Mouse (Mus musculus) limb, embryonic 11.5 days (tissue): ENCODE data around the gene Frzb. TPM values are rescaled to one million over a fixed set of nuclear protein-coding genes. Genes with fewer than 3 reads are reported as not detected.

Source experiments
- ATAC-seq: fragments of 200-750 bp; cut with Nextera tagmentation; 2 replicates; pipeline ENCODE4 v1.8.0; 2017; ENCODE audit warnings: low read depth; ENCODE audit not compliant: insufficient number of reproducible peaks, low FRiP score, low TSS enrichment
- DNase-seq: peaks from one replicate; pipeline ENCODE4 v3.0.0-alpha.2; 2015; ENCODE audit warnings: low spot score
- H3K27ac ChIP-seq: fragments of 300-500 bp; sonication (generic); replicated peaks from 2 replicates; pipeline ENCODE4 v1.5.1; 2014; ENCODE audit warnings: low read depth, mild to moderate bottlenecking, low read length
- H3K27me3 ChIP-seq: fragments of 300-500 bp; sonication (generic); 2 replicates; pipeline ENCODE4 v1.6.1; 2014; ENCODE audit warnings: mild to moderate bottlenecking, low read length, mixed read lengths; ENCODE audit not compliant: control insufficient read depth, insufficient read depth
- H3K36me3 ChIP-seq: fragments of 300-500 bp; sonication (generic); 2 replicates; pipeline ENCODE4 v1.6.1; 2014; ENCODE audit warnings: mild to moderate bottlenecking, low read length, moderate library complexity, mixed read lengths; ENCODE audit not compliant: control insufficient read depth, insufficient read depth
- H3K4me1 ChIP-seq: fragments of 300-500 bp; sonication (generic); 2 replicates; pipeline ENCODE4 v1.6.1; 2014; ENCODE audit warnings: low read length, mixed read lengths; ENCODE audit not compliant: control insufficient read depth, insufficient read depth
- H3K4me2 ChIP-seq: fragments of 300-500 bp; sonication (generic); 2 replicates; pipeline ENCODE4 v1.6.1; 2014; ENCODE audit warnings: low read depth, mild to moderate bottlenecking, moderate library complexity; ENCODE audit not compliant: severe bottlenecking
- H3K4me3 ChIP-seq: fragments of 300-500 bp; sonication (generic); 2 replicates; pipeline ENCODE4 v1.5.1; 2014; ENCODE audit warnings: low read depth, low read length
- H3K9ac ChIP-seq: fragments of 300-500 bp; sonication (generic); 2 replicates; pipeline ENCODE4 v1.6.1; 2014; ENCODE audit warnings: mild to moderate bottlenecking, low read length
- H3K9me3 ChIP-seq: fragments of 300-500 bp; sonication (generic); 2 replicates; pipeline ENCODE4 v1.6.1; 2016; ENCODE audit warnings: low read length; ENCODE audit not compliant: control insufficient read depth
- WGBS: fragments of 180-500 bp; shearing (Covaris S2); extraction: QIAGEN DNeasy Blood & Tissue Kit; methylation state at CpG from one replicate; pipeline ENCODE4 v1.1.7; 2014; 5-methylcytosine and 5-hydroxymethylcytosine counted together
- polyA plus RNA-seq: library from polyadenylated mRNA; unstranded; fragments of >200 nt; fragmentation: Nextera tagmentation; extraction: Ambion mirVana; gene quantifications from 2 replicates; pipeline ENCODE4 v1.2.1, GENCODE M21; 2014

Gene Frzb
- polyA plus RNA-seq, 1 experiment from 2014 or later: 118 TPM

- no peaks in the 10 kb centered on the region for H3K4me1 ChIP-seq
- H3K4me2 ChIP-seq: peak overlapping the region; percentile 95
- no peaks in the 10 kb centered on the region for H3K9me3 ChIP-seq
- peak overlapping the region; percentile 83 for H3K4me3 ChIP-seq
- peak overlapping the region; percentile 91 for H3K27ac ChIP-seq
- no peaks in the 10 kb centered on the region for H3K36me3 ChIP-seq
- ATAC-seq (peak; percentile 49; the same call in 1 of the 2 replicates), DNase-seq (peak; percentile 79)
- H3K9ac ChIP-seq: peak overlapping the region; percentile 94; the same call in 1 of the 2 replicates
- 0% methylated on average over 12 of the region's 12 CpGs for WGBS
- no peaks in the 10 kb centered on the region for H3K27me3 ChIP-seq
Measured at GRCm38 (mm10) chr2:80448231-80448630, 806 bp upstream of the Frzb start.

DNA sequence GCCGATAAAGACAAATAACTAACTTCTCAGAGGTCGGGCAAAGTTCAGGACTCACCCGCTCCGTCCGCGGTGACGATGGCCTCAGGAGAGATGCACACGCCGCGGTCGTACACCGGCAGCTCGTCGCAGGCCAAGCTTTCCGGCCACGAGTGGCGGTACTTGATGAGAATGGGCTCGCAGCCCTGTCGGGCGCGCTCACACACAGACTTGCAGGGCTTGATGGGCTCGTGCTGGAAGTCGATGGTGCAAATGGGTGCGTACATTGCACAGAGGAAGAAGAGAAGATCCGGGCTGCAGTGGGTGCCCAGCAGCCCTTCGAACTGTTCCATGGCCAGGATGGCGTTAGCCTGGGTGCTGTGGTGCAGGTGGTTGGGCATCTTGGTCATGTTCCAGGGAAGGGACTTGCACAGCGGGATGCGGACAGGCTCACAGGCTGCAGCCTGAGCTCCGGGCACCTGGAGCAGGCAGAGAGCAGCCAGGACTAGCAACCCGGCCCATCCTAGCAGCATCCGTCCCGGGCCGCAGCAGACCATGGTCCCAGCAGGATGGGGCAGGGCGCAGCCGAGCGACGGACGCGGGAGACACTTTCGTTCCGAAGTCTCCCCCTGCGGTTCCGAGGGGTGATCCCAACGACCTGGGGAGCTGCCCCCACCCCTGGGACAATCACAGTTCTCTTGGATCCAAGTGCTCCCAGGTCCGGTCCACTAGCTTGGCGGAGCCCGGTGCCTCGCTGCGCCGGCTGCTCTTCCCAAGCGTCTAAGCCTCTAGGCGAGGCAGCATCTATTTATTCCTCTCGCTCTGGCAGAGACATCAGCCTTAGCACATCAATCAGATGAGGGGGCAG lies 895 bp downstream of the Frzb start:
- peak overlapping the region; percentile 95 for H3K4me2 ChIP-seq
- H3K4me1 ChIP-seq: 0 out of 2 replicates have a peak, but pooled peaks cover 3% of the 10 kb centered on the region
- H3K27me3 ChIP-seq: no peaks in the 10 kb centered on the region
- no peaks in the 10 kb centered on the region for H3K36me3 ChIP-seq
- H3K4me3 ChIP-seq: peak overlapping the region; percentile 83
- no peaks in the 10 kb centered on the region for H3K9me3 ChIP-seq
- H3K9ac ChIP-seq: peak overlapping the region; percentile 94
- peak; percentile 68 for DNase-seq
- H3K27ac ChIP-seq: peak overlapping the region; percentile 91
- under 1% methylated on average over 54 of the region's 54 CpGs for WGBS
- peak; percentile 64 for ATAC-seq

DNA sequence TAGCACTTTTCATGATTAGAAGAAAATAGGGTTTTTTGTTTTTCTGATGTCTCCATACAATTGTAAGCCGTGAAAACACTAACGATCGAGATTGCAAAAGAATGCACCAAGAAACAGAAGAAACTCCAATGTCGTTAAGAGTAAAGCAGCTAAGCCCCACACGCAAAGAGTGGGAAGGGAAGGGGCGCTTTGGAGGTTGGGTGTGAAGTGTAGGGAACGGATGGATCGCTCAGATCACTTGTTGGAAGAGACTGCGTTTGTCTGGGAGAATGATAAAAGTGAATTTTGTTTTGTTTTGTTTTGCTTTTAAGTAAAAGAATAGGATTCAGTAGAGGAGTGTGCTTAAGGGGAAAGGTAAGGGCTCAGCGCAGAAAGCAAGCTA lies 1.5 kb downstream of the Frzb start:
- peak overlapping the region; percentile 83 for H3K4me3 ChIP-seq
- H3K4me2 ChIP-seq: peak overlapping the region; percentile 95
- H3K4me1 ChIP-seq: 0 out of 2 replicates have a peak, but pooled peaks cover 3% of the 10 kb centered on the region
- ATAC-seq: no peak
- peak overlapping the region; percentile 91 for H3K27ac ChIP-seq
- peak overlapping the region; percentile 94 for H3K9ac ChIP-seq
- no peaks in the 10 kb centered on the region for H3K27me3 ChIP-seq
- H3K9me3 ChIP-seq: no peaks in the 10 kb centered on the region
- under 1% methylated on average over 10 of the region's 10 CpGs for WGBS
- no peaks in the 10 kb centered on the region for H3K36me3 ChIP-seq
- no peak for DNase-seq

DNA sequence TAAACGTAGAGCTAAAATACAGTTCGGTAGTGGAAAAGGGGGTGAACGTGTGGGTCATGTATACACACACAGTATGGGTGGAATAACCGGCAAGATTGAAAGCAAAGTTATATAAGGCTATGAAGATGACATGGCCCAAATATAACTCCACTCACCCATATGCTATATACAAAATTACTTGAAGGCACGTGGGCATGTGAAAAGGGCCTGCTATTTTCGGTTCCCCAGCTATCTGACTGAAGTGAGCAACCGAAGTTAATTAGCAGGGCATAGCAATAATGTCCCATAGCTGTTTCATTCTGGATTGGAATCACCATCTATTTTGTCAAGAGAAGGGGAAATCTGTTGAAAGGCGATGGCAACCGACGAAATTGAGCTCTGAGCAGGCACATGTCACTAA lies 1.9 kb downstream of the Frzb start:
- Histone ChIP-seq H3K9ac (peak overlapping the region; percentile 94), H3K4me1 (0 out of 2 replicates have a peak, but pooled peaks cover 3% of the 10 kb centered on the region), H3K9me3 (no peaks in the 10 kb centered on the region), H3K27ac (no peak overlapping the region; the same call in 1 of the 2 replicates), H3K4me3 (peak overlapping the region; percentile 83), H3K4me2 (peak overlapping the region; percentile 95), H3K36me3 (no peaks in the 10 kb centered on the region), H3K27me3 (no peaks in the 10 kb centered on the region)
- ATAC-seq (no peak), DNase-seq (no peak)
- 17% methylated on average over 10 of the region's 10 CpGs for WGBS

GRCm38 (mm10) chr2:80444418-80445365 lies 2.7 kb downstream of the Frzb start:
- no peak for ATAC-seq
- peak overlapping the region; percentile 95 for H3K4me2 ChIP-seq
- no peak overlapping the region; the same call in 1 of the 2 replicates for H3K27ac ChIP-seq
- 43% methylated on average over 14 of the region's 14 CpGs for WGBS
- H3K9ac ChIP-seq: peak overlapping the region; percentile 94
- peak overlapping the region; percentile 83 for H3K4me3 ChIP-seq
- DNase-seq: peak; percentile 37
- 0 out of 2 replicates have a peak, but pooled peaks cover 3% of the 10 kb centered on the region for H3K4me1 ChIP-seq
- H3K36me3 ChIP-seq: no peaks in the 10 kb centered on the region
- no peaks in the 10 kb centered on the region for H3K9me3 ChIP-seq
- no peaks in the 10 kb centered on the region for H3K27me3 ChIP-seq

DNA sequence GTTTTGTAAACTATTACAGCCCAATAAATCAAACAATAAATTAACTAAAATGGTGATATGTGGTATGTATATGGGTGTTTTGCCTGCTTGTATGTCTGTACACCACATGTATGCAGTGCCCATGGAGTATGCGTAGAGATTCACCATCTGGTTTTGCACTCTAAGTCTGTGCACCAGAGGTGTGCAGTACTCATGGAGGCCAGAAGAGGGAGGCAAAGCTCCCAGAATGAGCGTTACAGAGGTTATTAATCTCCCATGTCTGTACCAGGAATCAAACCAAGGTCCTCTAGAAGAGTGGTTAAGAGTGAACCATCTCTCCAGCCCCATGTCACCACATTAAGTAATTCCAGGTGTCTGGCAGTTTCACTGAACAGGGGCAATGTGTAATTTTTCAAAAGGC lies 3.5 kb downstream of the Frzb start:
- peak overlapping the region; percentile 95 for H3K4me2 ChIP-seq
- WGBS: 86% methylated on average over 2 of the region's 2 CpGs
- no peak overlapping the region for H3K9ac ChIP-seq
- DNase-seq: peak; percentile 49
- 0 out of 2 replicates have a peak, but pooled peaks cover 3% of the 10 kb centered on the region for H3K4me1 ChIP-seq
- H3K27me3 ChIP-seq: no peaks in the 10 kb centered on the region
- no peaks in the 10 kb centered on the region for H3K9me3 ChIP-seq
- H3K4me3 ChIP-seq: peak overlapping the region; percentile 83
- no peaks in the 10 kb centered on the region for H3K36me3 ChIP-seq
- ATAC-seq: no peak
- no peak overlapping the region for H3K27ac ChIP-seq

DNA sequence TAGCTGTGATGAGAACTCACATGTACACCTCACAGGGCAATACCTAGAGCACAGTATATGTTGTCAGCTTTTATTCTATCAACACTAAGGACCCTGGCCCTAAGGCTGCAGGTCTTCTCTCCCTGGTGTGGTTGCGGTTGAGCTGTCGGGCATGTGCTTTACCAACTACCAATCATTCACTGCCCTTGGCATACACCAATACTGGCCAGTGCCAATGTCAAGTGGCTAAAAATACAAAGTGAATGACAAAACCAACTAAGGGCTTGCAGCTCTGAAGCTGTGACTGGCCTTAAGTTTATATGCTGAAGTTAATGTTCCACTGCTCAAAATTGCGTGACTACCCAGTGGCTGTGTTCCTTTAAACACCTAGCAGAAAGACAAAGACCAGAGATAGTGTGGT lies 6.0 kb downstream of the Frzb start:
- Histone ChIP-seq H3K27ac (no peak overlapping the region), H3K9me3 (no peaks in the 10 kb centered on the region), H3K9ac (no peak overlapping the region), H3K4me1 (peaks cover 6% of the 10 kb centered on the region; the same call in 1 of the 2 replicates), H3K36me3 (no peaks in the 10 kb centered on the region; the same call in 1 of the 2 replicates), H3K27me3 (no peaks in the 10 kb centered on the region), H3K4me2 (no peak overlapping the region), H3K4me3 (no peak overlapping the region)
- DNase-seq (no peak), ATAC-seq (no peak)
- 96% methylated on average over 3 of the region's 3 CpGs for WGBS

DNA sequence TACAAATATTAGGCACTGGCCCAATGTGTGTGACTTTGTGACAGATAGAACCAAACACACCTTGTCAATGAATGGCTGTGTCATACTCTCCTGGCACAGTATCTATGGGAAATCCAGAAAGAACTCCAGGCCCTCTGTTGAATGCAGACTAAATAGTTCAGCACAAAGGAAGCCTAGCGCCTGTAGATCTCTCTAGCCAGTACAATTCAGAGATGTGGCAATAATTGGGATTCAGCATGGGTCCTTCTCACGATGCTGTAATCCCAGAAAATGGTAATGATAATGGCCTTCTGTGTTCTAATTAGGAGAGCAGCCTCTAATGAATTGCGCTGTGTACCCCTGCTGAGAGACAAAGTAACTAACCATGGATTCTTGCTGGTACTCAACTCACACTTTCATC lies 8.6 kb downstream of the Frzb start:
- peaks cover 8% of the 10 kb centered on the region for H3K4me1 ChIP-seq
- no peaks in the 10 kb centered on the region for H3K27me3 ChIP-seq
- no peak overlapping the region for H3K4me2 ChIP-seq
- H3K4me3 ChIP-seq: no peak overlapping the region
- 65% methylated on average over 3 of the region's 3 CpGs for WGBS
- H3K9ac ChIP-seq: no peak overlapping the region
- ATAC-seq: no peak
- no peaks in the 10 kb centered on the region; the same call in 1 of the 2 replicates for H3K36me3 ChIP-seq
- no peaks in the 10 kb centered on the region for H3K9me3 ChIP-seq
- no peak for DNase-seq
- no peak overlapping the region for H3K27ac ChIP-seq
